Mouse (Mus musculus): ENCODE measurements around the gene Pip5k1b. TPM values are rescaled to one million over a fixed set of nuclear protein-coding genes. Genes with fewer than 3 reads are reported as not detected.

Pip5k1b gene
- total and polyA plus RNA-seq, 3 experiments: 4.3 to 18.7 (median 14.2) TPM

DNA sequence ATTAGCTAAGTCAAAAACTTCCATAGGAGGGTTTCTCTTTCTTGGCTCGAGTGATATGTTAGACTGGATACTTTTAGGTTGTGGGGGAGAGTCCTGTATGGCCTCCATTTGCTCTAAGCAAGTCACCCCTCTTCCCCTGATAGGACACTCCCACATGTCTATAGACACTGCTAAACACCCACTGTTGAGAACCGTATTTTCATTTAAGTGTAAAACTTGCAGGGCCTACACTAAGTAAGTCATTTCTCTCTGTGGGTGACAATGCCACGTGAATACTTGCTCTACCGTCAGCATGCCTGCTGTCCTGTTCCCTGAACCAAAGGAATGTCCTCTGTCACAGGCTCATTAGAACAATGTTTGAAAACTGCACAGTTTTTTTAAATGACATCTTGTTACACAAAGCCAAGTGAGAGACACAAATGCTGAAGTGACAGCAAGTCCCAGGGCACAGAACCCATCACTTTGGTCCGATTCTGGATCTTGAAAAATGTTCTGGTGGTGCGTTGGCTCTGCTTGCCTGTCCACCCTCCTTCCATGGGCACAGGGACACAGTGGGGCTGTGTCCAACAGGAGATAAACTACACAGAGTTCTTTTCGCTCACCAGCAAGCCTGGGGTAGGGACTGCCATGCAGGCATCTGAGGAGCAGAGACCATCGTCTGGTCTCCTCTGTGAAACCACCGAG is 138.6 kb downstream of the Pip5k1b start:
- DNase-seq: no peak

DNA sequence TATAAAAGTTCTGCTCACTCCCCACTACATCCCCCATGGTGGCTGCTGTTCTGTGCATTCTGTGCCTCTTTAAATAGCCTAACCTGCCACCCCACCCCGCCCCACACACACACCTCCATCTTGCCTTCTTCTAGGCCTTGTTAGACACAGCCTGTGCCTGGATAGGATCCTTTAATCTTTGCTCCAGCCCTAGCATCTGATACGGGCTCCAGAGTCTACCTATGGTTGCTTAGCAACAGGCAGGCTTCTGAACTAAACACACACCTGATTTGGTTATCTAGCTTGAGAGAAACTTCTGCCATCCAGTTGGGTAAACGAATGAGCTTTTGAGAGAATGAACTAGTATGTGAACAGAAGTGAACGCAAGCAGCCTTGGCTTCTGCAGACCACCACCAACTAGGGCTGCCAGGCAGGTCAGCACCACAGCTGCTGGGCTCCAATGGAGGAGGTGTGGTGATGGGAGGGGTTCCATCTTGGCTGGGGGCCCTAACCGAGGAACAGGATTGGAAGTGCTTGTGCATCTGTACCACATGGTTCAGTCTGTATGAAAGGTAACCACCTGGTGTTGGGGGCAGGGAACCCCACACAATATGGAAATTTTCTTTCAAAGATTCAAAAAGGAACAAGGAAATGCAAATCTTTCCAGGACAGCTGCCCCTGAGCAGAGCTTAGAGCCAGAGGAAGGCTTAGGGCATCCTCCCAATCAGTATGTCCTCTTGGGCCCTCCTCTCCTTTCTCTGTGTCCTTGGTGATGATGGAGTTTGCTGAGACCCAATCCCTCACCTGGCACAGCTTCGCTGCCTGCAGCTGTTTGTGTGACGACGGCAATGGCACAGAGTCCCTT is 139.7 kb downstream of the Pip5k1b start:
- DNase-seq: no peak

DNA sequence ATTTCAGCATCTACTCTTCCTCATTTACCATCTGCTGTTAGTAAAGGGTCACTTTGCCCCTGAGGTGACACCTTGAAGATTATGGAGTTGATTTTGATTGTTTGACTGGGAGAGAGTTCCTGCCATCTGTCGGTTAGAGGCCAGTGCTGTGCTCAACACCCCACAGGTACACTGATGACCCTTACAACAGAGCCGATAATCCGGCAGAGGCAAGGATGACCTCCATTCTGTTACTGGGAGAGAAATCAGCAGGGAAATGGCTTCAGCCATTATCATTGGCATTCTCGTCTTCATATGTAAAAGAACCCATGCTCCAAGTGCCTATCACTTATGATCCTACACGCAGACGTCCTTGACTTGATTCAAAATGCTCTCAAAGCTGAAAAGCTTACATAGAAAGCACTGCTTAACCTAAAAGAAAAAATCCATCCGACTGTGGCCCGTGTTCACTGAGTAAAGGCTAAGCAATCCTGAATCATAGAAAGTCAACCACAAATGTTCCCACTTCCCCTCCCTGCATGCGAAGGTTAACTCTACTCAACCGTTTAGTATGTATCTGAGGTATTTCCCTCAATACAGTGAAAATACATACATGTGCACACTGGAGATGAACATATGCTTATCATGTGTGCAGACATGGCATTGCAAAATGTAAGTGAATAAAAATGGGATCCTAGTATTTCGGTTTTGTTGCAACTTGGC is 146.7 kb downstream of the Pip5k1b start:
- DNase-seq: no peak

DNA sequence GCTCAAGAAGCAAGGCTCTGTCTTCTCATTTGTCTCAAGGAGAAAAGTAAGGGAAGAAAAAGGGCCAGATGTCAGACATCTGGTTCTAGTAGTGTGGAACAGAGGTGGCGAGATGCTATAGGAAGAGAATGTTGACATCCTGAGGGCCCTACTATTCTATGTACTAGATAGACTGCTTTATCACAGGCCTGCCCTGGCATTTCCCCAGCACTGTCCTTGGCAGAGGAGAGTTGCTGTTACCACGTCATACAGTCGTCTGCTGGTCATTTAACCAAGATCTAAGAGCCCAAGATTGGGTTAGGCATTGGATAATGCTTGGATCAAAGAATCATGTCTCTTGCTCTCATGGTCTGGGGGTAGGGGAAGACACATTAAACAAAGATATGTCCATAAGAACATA is 151.0 kb downstream of the Pip5k1b start:
- peak; percentile 61 for DNase-seq

DNA sequence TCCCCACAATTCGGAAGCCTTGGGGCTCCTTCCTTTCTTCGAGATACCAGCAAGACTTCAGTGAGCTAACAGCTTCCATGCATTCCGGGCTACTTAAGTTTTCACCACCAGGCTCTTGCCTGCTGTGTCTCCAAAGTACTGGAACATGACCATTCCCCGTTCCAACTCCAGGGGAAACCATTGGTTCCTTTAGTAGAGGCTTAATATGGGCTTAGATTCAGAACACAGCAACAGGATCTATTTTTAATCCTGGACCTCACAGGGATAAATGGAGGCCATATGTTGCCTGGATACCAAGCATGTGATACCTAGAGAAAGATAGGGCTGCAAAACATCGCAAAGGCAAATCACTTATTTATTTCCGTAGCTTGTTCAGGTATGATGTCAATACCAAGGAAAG is 152.4 kb downstream of the Pip5k1b start:
- no peak for DNase-seq

DNA sequence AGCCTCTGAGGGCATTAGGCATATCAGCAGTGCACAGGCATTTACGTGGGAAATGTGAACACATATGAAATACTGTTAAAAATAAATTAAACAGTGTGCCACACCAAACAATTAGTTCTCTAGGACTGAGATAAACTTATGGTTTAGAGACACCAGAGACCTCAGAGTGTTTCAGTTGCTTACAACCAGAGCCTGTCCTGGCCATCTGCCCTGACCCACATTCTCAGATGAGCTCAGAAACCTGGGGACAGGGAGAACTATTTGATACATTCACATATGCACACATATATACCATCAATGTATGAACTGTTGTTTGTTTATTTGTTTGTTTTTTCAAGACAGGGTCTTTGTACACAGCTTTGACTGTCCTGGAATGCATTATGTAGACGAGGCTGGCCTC is 161.8 kb downstream of the Pip5k1b start:
- no peak for DNase-seq

DNA sequence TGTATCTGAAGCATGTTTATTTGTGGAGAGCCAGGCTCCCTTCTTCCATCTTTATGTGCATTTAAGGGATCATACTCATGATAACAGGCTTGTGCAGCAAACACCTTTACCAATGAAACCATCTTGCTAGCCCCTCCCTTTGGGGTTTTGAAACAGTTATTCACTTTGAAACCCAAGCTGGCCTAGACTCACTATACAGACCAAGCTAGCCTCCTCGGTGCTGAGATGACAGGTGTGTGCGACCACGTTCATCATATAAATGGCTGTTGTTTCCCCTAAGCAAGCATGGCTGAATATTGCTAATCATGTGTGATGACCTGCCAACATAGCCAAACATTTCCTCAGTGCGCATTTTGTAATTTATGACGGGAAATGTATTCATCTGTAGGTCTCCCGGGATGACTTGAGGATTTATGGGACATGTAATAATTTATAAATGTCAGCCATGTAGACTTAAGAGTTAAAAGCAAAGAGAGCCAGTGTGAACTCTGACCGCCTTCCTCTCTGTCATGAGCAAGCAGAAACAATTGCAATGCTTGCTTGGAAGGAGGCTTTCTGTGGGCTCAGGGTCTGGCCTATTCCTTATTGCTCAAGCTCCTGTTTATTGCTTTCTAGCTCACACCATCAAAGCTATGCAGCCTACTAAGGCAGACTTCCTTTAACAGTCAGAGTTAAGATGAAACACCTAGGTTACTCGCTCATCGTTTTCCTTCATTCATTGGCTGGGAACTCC is 164.0 kb downstream of the Pip5k1b start:
- DNase-seq: no peak

DNA sequence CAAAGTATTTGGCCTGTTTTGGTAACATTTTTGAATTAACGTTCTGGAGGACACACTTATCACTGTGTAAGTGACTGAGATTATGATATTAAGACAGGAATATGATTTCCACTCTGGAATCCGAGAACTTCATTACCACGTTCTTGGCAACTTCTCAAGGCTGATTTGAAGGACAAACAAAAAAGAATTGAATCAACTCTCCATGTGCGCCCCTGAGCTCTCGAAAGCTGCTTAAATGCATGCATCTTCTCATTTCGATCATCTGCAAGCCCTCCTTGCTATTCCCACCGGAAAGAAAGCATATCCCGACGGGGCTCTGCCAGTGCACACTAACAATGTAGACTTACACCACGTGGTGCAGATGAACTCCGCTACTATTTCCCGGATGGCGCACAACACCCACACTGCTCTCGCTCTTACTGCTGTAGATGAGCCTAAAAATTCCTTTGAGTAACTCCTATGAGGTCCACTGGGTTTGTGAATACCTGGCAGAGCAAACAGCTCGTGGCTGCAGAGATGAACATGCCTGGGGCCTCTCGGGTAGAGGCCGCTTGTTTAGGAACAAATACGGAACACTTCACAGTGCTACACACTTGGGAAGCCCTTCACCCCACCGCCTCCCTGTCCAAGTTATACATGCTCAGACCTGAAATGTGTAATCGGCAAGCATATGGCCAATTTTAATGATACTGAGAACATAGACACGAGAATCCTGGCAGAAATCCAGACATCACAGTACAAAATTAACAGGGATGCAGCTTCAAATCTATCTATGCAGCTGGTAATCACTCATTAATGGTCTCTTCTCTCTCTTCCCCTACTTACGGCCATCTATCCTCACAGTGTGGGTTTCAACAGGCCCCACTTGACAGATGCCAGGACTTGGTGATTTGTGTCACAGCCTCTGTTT is 168.5 kb downstream of the Pip5k1b start:
- peak; percentile 56 for DNase-seq

DNA sequence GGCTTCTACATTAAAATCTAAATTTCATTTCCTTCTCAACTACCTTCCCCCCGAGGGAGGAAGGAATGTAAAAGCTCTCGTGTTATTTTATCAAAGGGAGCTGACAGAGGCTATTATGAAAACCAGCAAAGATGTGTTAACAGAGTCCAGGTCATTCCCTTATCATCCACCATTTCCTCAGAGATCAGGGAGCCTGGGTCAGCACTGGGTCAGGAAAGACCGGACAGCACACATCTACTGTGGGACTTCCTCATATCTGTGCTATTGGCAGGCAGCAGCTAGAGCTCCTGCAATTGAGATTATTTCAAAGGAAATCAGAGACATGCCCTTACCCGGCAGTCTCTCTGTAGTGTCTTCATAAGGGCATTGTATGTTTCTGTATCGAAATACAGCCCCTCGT is 177.2 kb downstream of the Pip5k1b start:
- no peak for DNase-seq

DNA sequence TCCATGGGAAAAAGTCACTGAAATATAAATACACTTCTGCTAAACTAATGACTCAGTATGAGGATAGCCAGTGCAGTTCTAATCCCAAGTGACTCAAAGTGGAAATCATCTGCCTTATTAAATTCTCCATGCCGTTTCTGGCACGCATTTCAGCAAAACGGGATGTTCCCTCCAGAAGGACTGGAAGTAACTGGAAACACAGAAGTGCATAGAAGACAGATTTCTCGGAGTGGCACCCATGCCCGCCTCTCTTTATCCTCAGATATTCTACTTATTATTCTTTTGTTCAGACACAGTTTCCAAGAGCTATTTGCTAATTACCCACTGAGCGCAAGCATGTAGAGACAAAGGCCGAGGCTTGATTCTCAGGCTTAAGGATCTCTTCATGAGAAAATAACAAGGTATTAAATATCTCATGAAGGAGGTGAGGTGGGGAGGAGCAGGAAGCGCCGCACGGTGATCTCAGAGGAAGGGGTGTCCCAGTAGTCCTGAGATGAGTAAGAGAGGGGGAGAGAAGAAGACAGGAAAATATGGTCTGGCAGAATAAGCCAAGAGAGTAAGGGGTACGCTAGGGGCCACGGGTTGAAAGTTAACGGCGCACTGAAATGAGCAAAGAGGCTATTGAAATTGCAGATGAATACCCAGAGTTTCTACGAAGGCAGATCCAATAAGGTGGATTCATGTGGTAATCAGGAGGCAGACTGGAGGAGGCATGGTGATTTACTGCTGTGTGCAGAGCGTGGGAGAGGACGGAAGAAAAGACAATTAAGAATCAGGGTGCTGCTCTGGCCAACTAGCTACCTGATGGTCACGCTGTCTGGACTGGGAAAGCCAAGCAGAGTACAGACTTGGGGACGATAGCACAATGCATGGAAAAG is 183.7 kb downstream of the Pip5k1b start:
- peak; percentile 10 for DNase-seq

DNA sequence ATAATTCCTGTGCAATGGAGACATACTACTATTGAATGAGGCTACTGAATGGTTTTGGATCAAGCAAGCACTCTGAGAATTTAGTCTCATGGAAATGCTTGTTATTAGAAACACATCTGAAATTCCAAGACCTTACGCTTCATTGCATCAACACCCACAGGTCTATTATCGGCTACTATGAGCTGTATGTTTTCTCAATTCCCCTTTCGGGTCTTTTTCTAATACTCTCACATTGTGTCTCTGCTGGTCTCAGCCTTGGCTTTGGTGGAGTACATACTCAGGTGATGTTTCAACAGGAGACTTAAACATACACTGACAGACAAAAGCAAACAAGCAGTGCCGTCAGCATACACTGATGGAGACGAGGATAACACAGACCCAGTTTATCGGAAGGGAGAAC is 187.3 kb downstream of the Pip5k1b start:
- DNase-seq: no peak

DNA sequence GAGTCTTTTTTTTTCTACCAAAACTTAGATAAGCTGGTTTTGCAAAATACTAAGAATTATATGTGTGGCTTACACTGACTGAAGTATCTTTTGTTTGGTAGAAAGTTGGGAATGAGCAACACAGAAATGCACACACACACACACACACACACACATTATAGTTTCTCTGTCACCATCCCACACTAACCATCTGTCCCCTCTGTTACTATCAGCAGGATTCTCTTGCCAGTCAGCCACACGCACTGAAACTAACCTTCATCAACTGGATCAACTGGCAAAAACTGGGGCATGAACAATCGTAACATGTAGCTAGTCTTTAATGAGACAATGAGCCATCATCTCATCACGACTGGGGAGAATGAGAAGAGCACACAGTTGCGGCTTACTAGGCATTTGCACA is 187.9 kb downstream of the Pip5k1b start:
- no peak for DNase-seq

DNA sequence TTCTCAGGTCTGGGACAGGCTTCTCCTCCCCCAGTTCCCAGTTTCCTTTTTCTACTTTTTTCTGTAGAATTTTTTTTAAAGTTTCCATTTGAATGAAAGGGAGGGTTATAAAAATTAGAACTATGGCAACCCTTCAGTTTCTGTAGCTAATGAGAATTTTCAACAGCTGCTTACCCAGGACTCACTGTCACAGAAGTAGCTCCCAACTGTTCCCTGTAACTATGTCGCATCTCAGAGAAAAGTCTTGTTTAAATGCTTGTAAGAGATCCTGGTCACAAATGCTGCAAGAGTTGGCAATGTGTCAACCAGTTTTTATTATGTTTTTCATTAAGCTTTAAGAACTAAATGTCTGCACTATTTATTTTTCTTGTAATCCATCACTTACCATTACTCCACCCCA is 188.9 kb downstream of the Pip5k1b start:
- DNase-seq: no peak

DNA sequence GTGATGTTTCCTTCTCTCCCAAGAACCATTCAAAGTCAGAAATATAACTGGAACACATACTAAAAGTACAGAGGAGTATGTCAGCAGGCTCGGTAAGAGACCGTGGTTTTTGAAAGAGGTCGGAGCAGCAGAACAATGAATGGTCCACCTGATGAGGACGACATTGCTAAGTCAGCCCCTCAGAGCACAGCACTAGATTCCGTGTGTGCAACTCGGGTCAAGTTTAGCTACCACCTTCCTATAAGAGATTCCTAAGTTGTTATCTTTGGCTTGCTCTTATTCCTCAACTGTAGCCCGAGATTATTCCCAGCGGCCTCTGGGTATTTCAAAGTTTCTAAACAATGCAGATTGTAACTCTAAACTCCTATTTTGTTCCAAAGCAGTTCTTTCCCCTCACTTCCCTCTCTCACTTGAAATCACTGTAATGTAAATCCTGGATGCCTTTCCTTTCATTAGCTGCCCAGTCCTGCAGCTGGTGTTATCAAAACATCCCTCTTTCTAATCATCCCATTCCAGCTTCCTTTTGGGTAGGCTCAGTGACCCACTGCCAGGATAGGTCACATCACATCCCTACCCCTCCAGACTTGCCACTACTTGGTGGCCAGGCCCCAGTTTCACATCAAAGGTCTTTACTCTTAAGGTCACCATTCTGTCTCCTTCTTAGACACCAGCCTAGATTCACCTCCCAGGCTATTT is 192.9 kb downstream of the Pip5k1b start:
- no peak for DNase-seq

DNA sequence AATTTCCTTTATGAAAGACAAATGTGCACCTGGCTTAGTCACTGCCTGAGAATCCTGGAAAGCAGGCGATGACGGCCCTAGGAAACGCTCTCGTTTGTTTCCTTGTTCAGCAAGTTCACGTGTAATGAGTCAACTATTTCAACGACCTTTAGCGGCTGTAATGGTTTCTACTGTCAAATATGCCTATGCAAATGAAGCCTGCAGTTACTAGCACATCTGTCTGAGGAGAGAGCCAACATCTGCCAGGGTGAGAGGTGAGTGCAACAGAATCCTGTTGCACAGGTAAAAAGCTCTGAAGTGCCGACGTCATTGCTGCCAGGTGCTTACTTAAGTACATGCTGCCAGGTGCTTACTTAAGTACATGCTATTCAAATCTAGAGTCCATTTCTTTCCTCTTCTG is 196.4 kb downstream of the Pip5k1b start:
- no peak for DNase-seq

DNA sequence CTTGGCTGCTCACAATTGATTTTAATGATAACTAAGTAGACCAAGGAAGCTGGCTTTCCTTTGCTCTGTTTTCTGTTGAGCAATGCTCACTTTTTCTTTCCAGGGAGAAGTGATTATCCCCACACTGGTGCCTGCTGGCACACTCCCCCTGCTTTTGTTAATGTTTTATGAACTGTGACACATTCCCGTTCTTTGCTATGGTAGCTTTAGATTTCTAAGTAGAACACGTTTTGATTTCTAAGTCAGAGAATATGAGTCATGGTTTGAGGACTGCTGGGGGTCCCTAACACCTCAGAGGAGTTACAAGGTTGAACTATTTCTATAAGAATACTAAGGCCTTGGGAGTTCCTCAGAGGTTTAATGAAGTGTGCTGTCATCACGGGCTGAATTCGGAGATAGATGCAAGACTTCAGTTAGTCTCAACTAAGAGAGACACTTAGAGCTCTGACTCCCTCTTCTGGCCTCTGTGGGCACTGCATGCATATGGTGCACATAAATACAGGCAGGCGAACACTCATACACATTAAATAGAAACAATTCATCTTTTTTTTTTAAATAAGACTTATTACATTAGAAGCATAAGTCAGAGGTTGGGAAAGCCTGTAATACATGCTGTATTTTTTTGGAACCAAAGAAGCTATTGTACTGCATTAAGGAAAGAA is 203.2 kb downstream of the Pip5k1b start:
- DNase-seq: no peak

DNA sequence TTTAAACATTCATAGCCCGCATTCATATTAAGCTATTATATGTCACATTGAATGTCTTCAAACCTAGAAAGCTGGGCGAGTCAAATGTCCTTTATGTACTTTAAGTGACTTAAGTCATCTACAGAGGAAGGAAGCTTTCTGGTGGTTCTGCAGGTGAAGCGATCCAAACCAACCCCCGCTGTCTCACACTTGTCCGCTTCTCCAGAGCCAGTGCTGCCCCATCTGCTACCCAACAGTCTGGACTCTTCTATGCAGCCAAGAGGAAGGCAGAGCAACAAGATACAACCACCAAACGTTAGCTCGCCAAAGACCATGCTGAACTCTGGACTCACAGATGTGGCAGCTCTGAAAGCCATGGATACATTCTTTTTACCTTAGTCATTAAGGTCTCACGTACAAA is 211.2 kb downstream of the Pip5k1b start:
- DNase-seq: no peak

DNA sequence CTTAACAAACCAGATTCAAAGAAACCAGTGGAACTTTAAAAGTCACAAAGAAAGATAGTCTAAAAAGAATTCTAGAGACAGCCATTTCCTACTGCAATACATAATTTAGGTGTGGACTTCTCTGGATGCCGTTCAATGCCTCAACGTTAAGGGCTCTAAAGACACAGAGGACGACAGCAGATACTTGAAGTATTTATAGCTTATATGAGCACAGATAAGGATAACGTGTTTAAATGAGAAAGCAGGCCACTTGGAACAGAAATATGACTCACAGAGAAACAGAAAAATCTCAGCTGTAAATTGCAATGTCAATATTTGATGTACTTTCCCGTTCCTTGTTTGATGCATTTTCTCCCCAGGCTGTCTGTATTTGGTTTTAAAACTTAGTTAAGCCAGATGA is 212.9 kb downstream of the Pip5k1b start:
- no peak for DNase-seq

Measured in adrenal gland, adult 2 months (tissue).